Mouse (Mus musculus): Measurements from ENCODE around the gene Prkra.
A peak's percentile ranks its signal among the peaks of the same experiment; 100 is the strongest.

The Prkra gene

GRCm38 (mm10) chr2:76647883-76648570 is at the start of gene Prkra, which contains the start of gene Pjvk:
TSS of gene Prkra (minus strand) at chr2:76648015.
TSS of gene Pjvk (plus strand) at chr2:76648476.
- DNase-seq (ENCODE audit: low spot score in 2 of 2): peak; percentile 91 to 95

GRCm38 (mm10) chr2:76695290-76695689 is 47.5 kb upstream of the Prkra start:
- DNase-seq (ENCODE audit: low spot score in 2 of 2): no peak

- DNase-seq (ENCODE audit: low spot score in 2 of 2): no peak
These were observed 46.0 kb upstream of the Prkra start for GRCm38 (mm10) chr2:76693765-76694164.

- DNase-seq (ENCODE audit: low spot score in 2 of 2): no peak
These were observed 42.8 kb upstream of the Prkra start for GRCm38 (mm10) chr2:76690436-76691204.

GRCm38 (mm10) chr2:76688162-76688561 is 40.3 kb upstream of the Prkra start:
- DNase-seq (ENCODE audit: low spot score in 2 of 2): no peak

GRCm38 (mm10) chr2:76687608-76688007 is 39.8 kb upstream of the Prkra start:
- no peak for DNase-seq (ENCODE audit: low spot score in 2 of 2)

GRCm38 (mm10) chr2:76686986-76687385 is 39.2 kb upstream of the Prkra start:
- DNase-seq (ENCODE audit: low spot score in 2 of 2): no peak

GRCm38 (mm10) chr2:76682301-76682700 is 34.5 kb upstream of the Prkra start:
- no peak for DNase-seq (ENCODE audit: low spot score in 2 of 2)

- DNase-seq (ENCODE audit: low spot score in 2 of 2): no peak
These were observed 28.8 kb upstream of the Prkra start for GRCm38 (mm10) chr2:76676401-76677226.

- no peak for DNase-seq (ENCODE audit: low spot score in 2 of 2)
These were observed 28.1 kb upstream of the Prkra start for GRCm38 (mm10) chr2:76675949-76676348.

- DNase-seq (ENCODE audit: low spot score in 2 of 2): no peak
These were observed 27.6 kb upstream of the Prkra start for GRCm38 (mm10) chr2:76675451-76675850.

GRCm38 (mm10) chr2:76674725-76675427 is 27.1 kb upstream of the Prkra start, which contains the start of gene Plekha3:
TSS of gene Plekha3 (plus strand) at chr2:76675281.
- peak; percentile 70 to 79 for DNase-seq (ENCODE audit: low spot score in 2 of 2)

- no peak for DNase-seq (ENCODE audit: low spot score in 2 of 2)
These were observed 25.8 kb upstream of the Prkra start for GRCm38 (mm10) chr2:76673472-76674081.

GRCm38 (mm10) chr2:76672966-76673392 is 25.2 kb upstream of the Prkra start, which contains the start of gene Fkbp7:
TSS of gene Fkbp7 (minus strand) at chr2:76673116.
- DNase-seq (ENCODE audit: low spot score in 2 of 2): peak; percentile 83

- DNase-seq (ENCODE audit: low spot score in 2 of 2): no peak
These were observed 24.4 kb upstream of the Prkra start for GRCm38 (mm10) chr2:76672134-76672745.

GRCm38 (mm10) chr2:76671641-76672040 is 23.8 kb upstream of the Prkra start:
- DNase-seq (ENCODE audit: low spot score in 2 of 2): no peak

- DNase-seq (ENCODE audit: low spot score in 2 of 2): no peak
These were observed 19.4 kb upstream of the Prkra start for GRCm38 (mm10) chr2:76667200-76667599.

- no peak for DNase-seq (ENCODE audit: low spot score in 2 of 2)
These were observed 17.7 kb upstream of the Prkra start for GRCm38 (mm10) chr2:76665531-76665930.

- no peak for DNase-seq (ENCODE audit: low spot score in 2 of 2)
These were observed 11.6 kb upstream of the Prkra start for GRCm38 (mm10) chr2:76659419-76659818.

GRCm38 (mm10) chr2:76658551-76658950 is 10.7 kb upstream of the Prkra start:
- no peak for DNase-seq (ENCODE audit: low spot score in 2 of 2)

All from frontal cortex, postnatal 14 days (tissue).